Mouse (Mus musculus): Measurements from ENCODE around the gene Stk32c. TPM values are rescaled to one million over a fixed set of nuclear protein-coding genes. Genes with fewer than 3 reads are reported as not detected.

The Stk32c gene
- total RNA-seq, 4 experiments from 2014 or later: 81.3 to 94.0 (median 88.8) TPM

DNA sequence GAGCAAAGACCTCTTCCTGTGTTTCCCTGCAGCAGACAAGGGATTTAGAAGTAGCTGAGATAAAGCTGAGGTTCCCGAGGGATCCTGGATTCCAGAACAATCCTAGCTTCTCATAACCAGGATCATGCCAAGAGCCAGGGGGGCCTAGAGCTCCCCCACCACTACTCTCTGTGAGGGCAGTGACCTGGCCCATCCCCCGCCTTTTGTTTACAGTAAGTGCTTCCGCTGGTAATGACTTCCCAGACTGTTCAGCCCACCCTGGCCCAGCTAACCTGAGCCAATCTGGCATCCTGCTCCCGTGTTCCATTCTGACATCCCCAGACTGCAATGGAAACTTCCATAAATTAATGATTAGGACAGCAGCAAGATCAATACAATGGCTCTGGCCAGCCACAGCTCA is 65.7 kb downstream of the Stk32c start:
- DNase-seq (ENCODE audit: low spot score in 2 of 2): no peak

DNA sequence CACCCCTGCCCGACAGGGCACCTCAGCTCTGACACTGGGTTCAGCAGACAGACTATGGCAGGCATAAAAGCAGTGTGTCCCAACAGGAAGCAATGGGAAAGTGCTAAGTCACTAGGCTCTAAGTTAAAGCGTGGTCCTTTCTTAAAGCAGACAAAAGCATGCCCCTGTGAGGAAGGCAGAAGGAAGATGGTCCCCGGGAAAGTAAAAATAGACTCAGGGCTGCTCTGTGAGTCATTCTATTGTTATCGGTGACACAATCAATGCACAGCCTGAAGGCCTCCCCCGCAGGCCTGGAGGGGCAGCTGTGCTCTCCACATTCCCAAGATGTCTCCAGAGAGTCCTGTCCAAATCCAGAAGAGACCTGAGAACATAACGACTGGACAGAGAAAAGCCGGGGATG is 67.2 kb downstream of the Stk32c start:
- DNase-seq (ENCODE audit: low spot score in 2 of 2): no peak

DNA sequence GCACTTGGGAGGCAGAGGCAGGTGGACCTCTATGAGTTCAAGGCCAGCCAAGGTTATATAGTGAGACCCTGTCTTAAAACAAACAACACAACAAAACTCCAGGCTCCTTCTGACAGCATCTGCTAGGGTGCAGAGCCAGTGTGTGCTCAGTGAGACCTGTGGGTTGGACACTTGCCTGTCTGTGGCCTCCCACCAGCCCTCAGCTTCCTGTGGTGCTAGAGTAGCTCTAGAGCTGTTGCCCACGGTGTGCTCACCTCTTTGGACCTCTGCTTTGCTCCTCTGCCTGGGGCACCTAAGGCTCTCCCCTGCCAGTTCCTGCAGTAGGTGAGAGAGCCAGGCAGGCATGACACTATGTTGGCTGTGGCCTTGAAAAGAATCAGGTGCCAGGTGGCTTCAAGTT is 69.3 kb downstream of the Stk32c start:
- DNase-seq (ENCODE audit: low spot score in 2 of 2): no peak

DNA sequence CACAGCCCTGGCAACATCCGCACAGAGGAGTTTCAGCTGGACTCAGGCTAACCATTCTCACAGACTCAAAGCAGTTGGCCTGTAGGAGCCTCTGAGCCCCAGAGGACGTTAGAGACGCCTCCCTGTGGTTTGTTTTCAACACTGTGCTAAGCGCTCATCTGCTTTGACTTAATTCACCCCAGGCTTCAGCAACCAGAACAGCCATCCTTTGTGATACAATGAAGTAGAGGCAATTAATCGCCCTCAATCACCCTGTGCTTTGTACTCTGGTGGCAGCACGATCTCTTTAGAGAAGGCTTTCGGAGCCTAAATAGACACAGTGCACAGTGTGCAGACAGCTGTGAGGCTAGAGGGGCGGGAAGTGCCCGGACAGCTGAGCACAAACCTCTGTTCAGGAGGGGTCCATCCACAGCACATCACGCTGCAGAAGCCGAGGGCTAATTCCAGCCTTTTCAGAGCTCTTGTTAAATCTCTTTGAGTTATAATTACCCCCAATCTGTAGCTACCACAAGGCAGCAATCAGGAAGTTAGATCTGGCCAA is 73.1 kb downstream of the Stk32c start:
- DNase-seq (ENCODE audit: low spot score in 2 of 2): peak in 1 of 2 experiments; percentile 44

DNA sequence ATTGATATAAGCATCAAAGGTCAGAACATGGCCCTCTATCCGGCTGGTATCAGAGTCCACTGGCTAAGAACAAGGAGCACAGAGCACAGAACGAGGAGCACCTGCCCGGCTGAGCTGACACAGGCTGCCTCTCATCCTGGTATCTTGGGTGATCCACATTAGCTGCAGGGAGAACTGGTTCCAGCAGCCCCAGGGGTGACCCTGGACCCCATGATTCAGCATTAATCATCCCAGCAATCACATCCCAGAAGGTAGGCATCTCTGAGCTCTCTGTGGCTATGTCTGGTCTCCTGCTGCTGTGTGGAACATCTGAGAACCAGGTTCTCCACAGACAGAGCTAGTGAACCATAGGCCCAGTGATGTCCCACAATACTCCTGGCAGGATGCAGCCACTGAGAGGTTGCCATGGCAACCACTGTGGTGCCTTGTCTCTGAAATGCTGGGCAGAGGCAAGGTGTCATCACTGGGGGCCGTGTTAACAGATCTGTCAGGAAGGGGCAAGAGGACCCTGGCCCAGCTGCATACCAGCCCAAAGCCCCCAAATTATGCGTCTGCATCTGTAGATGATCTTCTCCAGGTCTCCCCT is 76.1 kb downstream of the Stk32c start:
- peak in 1 of 2 experiments; percentile 44 for DNase-seq (ENCODE audit: low spot score in 2 of 2)

DNA sequence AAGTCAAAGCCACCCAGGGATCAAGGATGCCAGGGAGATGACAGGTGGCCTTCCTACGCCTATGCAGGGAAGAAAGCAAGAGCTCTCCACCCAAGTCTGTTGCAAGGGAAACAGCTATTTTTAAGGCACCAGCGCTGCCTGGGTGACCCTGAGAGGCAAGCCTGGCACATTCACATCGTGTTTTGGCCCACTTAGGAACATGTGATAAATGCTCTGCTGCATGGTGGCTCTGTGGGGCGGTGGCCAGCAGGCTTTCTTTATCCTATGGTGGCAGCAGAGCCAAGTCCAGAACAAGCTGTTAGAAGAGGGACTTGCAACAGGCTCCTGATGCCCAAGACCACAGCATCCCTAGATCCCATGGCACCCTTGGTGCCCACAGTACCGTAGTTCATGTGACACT is 77.9 kb downstream of the Stk32c start:
- no peak for DNase-seq (ENCODE audit: low spot score in 2 of 2)

DNA sequence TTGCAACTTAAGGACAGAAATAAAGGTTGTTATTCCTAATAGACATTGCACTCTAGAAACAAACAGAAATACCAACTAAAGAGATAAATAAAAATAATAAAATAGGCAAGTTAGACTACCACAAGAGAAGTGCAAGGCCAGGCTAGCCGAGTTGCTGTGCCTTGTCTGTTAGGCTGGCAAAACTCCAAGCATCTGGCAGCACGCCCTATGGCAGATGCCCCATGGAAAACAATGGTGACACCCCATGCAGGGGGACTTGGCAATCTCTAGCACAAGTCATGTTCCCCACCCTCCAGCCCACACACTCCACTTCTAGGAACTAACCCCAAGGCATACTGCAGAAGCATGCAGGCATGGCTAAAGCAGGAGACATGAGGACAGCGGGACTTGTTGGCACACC is 79.7 kb downstream of the Stk32c start:
- peak in 1 of 2 experiments; percentile 63 for DNase-seq (ENCODE audit: low spot score in 2 of 2)

DNA sequence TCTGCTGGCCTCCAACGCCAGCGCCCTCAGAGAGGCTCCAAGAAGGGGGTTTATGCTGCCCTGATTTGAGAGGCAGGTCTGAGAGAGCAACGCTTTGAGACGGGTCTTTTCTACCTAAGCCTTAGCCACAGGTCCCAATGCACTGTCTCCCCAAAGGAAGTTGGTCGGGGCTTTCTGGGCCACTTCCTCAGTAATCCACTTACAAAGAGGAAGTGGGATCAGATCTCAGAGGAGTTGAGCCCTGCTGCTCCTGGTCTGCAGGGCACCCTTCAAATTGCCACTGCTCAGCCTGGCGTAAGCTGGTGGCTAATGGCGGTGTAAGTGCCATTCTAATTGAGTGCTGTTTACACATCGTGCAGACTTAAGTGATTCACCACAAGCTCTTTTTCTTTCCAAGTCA is 81.6 kb downstream of the Stk32c start:
- DNase-seq (ENCODE audit: low spot score in 2 of 2): no peak

DNA sequence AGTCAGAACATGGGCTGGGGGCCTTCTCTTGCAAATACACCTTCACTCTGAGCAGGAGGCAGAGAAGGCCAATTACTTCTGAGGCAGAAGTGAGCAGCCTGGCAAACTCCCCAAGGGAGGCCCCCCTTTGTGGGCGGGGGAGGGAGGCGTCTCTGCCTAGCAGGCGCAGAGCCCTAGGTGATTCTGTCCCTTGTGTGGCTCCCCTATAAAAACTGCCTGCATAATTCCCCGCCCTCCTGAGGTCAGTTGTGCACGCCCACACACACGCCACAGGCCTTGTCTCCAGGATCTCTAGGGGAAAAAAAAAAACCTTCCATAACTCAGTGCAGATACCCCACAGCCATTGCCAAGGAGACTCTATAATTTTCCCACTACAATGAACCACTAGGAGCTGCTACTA is 82.7 kb downstream of the Stk32c start:
- DNase-seq (ENCODE audit: low spot score in 2 of 2): no peak

DNA sequence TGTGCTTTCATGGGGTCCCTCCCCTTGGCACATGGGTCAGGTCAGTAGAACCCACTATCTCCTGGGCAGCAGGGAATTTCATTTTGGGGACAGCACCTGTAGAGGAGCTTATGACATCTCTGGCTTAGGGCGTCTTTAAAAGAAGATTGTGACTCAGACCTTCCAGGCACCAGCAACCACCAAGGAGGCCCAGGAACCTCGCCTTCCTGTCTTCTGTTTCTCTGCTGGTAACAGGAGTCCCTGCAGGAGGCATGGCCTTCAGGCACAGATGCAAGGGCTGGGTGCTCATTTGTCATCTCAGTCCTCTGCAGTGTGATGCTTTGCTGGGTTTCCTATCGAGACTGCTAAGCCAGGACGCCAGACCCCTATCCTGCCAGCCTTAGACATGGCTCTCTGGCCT is 84.1 kb downstream of the Stk32c start:
- no peak for DNase-seq (ENCODE audit: low spot score in 2 of 2)

DNA sequence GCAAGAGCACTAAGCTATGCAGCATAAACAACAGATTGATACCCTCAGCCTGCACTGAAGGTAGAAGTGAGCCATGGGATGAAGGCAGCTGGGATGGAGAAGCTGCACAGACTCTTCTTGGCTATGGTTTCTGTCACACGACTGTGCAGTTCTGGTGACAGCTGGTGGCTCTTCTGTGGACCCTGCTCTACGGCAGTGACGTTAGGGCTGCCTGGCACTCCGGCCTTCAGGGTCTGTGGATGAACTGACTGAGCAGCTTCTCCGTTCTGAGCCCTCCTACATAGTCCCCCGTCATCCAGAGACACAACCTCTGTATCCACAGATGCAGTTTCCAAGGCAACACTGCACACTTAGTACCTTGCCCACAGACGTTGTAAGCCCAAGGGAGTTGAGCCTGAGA is 86.6 kb downstream of the Stk32c start:
- DNase-seq (ENCODE audit: low spot score in 2 of 2): peak in 1 of 2 experiments; percentile 48

DNA sequence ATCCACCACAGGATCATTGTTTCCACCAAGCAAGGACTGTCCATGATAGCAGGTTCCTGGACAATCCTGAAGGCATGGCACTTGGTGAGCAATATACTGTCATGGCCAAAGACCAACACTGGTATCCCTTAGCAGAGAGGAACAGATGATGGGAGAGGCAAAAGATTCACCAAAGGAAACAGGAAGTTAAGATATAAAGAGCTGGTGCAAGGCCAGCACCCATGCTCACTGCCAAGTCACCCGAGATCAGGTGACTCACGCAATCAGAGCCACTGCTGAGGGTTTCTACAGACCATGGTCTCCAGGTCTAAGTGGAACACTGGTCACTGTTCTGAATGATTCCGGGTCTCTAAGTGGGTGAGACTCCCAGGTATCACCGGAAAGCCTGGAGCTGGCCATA is 87.2 kb downstream of the Stk32c start:
- DNase-seq (ENCODE audit: low spot score in 2 of 2): no peak

DNA sequence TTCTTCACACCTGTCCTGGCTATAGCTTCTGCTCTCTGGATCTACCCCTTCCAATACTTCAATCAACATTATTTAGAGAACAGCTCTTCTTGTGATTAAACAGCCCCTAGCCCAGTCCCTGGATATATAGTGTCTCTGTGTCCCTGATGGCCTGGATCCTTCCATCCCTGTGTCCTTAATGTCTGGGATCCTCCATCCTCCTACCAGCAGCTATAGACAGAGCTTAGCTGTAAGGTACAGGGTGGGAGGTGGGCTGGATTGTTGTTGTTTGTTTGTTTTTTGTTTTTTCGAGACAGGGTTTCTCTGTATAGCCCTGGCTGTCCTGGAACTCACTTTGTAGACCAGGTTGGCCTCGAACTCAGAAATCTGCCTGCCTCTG is 93.3 kb downstream of the Stk32c start:
- DNase-seq (ENCODE audit: low spot score in 2 of 2): no peak

DNA sequence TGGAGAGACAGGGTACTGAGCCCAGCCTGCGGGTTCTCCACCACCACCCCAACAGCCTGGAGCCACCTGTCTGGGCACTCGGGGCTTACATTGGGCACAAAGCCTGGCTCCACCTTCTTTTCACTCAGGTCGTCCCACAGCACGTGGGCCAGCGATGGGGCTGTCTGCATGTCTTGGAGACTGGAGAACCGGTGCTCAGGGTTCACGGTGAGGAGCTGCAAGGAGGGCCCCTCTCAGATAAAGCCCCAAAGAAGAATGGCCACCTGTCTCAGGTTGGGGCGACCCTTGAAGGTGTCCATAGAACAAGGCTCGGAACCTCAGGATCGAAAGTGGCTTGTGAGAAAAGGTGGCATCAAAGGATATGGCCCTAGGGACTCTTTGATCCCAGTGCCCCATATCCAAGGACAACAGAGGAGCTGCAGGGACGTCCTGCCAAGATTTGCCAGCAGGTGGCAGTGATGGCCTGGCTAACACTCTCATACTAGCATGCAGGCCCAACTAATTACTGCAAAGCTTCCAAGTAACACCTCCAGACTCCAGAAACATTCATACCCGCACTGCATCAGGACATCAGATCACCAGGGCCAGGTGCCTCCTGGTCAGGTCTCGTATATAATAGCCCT is 93.8 kb downstream of the Stk32c start:
- peak; percentile 73 to 93 for DNase-seq (ENCODE audit: low spot score in 2 of 2)

DNA sequence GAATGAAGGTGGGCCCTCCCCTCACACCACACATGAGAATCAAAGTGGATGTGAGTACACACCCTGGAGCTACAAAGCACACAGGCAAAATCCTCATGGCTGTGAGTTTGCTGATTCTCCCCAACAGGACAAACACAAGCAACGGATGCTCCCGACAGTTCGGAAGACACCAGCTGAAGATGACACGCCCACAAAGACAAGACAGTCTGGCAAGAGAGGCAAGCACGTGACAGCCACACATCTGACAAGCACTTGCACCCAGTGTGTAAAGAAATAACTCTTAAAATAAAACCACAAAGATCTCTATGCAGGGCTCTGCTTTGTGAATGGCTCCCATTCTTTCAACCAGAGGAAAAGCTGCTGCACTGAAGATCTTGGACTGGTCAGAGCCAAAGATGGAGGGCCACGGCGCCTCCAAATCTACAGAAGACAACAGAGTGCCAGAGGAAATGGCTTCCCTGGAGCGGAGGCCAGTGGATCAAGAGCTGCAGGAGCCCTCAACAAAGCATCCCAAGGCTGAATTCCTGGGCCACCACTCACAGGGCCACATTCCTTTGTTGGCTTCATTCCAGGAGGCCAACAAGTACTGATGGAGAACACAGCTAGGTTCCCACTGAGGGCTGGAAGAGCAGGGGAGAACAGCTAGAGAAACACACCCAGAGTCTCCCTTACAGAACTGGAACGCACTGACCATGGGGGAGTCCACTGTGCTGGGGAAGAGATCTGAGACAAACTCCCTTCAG is 105.0 kb downstream of the Stk32c start:
- peak in 1 of 2 experiments; percentile 50 for DNase-seq (ENCODE audit: low spot score in 2 of 2)

DNA sequence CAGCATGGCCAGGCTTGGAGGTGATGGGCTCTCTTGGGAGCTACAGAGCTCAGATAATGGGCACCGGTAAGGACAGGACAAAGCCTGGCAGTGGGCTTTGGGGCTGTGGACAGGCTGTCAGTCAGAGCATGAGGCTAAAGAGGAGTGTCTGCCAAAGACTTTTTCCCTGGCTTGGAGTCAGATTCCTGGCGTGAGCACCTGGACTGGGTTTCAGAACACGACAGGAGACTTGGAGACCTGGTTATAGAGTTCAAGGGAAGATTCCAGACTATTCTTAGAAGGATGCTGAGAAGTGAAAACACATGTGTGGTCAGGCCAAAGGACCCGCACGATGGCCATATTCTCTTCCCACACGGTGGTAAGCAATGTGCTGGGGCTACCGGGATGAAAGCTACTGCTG is 107.4 kb downstream of the Stk32c start:
- no peak for DNase-seq (ENCODE audit: low spot score in 2 of 2)

DNA sequence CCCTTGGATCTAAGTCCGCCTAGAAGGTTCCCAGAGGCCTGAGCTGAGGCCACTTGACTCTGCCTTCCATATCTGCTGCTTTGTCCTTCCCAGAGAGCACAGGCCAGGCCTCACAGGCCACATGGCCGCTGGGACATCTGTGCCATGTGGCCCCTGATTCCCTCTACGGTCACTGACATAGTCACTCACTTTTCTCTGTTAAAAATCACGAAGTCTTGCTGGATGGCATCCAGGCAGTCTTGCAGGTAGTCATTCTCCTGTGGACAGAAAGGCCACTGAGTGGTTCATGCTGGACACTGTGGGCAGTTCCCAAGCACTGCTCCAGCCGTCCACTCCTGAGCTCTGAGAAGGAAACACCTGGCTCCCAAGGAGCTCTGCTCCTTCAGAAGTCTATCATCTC is 108.0 kb downstream of the Stk32c start:
- DNase-seq (ENCODE audit: low spot score in 2 of 2): no peak

DNA sequence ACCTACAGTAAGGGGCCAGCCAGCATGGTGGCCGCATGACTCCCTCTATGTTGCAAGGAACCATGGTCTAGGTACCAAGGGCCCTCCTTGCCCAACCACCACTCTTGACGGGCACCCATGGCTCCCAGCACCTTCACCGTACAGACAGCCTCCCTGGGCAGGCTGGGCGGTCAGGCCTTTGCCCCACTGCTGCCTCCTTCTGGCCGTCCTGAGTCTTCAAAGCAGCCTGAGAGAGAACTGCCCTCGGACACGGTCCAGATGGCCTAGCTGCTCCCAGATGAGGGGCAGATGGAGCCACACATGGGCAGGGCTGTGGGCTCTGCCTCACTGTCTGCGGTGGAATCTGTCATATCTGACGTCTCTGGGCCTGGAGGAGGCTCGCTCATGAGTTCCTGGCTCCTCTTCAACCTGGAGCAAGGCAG is 109.1 kb downstream of the Stk32c start:
- DNase-seq (ENCODE audit: low spot score in 2 of 2): peak in 1 of 2 experiments; percentile 35

DNA sequence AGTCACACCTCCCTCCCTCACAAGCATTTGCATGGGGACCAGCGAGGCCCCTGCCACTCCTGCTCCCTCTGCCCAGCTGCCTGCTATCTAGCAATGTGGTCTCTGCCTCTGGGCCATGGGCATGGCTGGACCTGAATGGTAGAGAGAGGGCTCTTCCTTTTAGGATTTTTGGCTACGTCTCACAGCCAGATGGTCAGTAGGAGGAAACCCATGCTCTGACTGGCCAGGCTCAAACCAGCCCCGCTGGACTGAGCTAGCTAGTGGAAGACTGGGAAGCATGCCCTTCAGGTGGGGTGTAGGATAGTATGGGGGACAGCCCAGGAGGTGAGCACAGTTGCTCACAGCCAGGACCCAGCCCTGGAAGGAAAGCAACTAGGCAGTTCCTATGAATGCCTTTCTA is 111.3 kb downstream of the Stk32c start:
- no peak for DNase-seq (ENCODE audit: low spot score in 2 of 2)

DNA sequence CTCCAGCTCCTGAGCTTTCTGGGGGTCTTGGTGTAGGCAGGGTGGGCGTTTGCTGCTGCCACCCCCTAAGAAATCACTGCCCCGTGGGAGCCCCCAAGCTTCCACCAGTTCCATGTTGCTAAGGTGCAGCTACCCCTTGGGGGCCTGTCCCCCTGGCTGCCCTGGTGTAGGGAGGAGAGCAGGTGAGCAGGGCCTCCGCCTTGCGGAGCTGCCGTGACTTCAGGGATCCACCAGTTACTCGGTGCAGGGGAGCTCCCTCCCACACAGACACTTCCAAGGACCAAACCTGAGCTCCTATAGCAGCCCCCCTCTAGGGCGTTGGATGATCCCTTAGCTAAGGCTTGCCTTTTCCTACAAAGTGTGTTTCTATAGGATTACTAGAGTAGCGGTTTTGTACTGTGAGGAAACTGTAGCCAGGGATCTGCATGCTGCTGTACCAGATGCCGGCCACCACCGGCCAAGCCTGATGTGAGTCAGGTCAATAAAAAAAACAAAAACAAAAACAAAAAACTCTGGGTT is 111.8 kb downstream of the Stk32c start:
- no peak for DNase-seq (ENCODE audit: low spot score in 2 of 2)

DNA sequence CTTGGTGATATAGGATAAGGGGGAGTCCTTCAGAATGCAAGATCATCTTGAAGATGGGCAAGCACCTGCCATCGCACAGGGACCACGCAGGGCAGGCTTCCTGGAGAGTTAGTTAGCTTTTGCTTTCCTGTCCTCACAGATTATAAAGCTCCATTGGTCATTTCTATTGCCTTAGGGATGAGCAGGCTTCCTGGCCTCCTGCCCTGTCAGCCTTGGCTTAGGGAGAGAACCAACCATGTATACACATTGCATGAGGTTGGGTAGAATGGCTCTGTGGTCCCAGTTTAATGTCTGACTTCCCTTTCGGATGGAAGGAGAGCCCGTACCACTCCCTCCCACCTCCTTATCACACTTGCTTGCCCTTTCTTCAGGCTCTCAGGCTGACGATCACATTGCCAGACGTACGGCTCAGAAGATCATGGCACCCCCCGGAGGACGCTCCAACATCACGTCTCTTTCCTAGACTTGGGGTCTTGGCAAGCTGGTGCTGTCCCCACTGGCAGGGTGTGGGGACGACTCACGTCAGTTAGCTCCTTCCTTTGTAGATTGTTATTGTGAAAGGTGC is 112.5 kb downstream of the Stk32c start:
- DNase-seq (ENCODE audit: low spot score in 2 of 2): no peak

DNA sequence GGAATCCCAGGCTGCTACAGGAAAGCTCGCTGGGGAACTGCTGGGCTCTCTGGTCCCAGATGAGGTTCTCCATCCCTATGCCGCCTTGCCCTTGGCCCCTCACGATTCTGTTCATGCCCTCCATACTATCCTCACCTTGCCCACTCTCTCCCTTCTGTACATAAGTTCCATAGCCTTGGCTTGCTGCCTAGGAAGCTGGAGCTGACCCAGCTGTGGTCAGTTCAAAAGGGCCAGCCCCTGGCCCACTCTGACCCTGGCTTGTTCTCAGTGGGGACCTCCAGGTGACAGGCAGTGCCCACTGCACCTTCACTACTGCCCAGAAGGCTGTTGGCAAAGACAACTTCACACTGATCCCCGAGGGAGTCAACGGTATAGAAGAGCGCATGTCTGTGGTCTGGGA is 116.7 kb downstream of the Stk32c start:
- DNase-seq (ENCODE audit: low spot score in 2 of 2): no peak

Data from layer of hippocampus, adult 8-10 months (tissue).